Mouse (Mus musculus): ENCODE results near the gene Reep3. TPM values are rescaled to one million over a fixed set of nuclear protein-coding genes. Genes with fewer than 3 reads are reported as not detected.
A peak's percentile ranks its signal among the peaks of the same experiment; 100 is the strongest.
"Not testable (repeated sequence)": the region's sequence is repeated elsewhere in the genome, so short reads cannot be mapped to it uniquely, and the experiment has no call there.

The Reep3 gene
- total RNA-seq, 2 experiments from 2014 or later = 22.8 to 24.2 TPM

- DNase-seq (ENCODE audit: extremely low spot score in 1 of 2, low spot score in 1 of 2) = no peak
Measured at GRCm38 (mm10) chr10:67024391-67024790, 72.4 kb downstream of the Reep3 start.

DNA sequence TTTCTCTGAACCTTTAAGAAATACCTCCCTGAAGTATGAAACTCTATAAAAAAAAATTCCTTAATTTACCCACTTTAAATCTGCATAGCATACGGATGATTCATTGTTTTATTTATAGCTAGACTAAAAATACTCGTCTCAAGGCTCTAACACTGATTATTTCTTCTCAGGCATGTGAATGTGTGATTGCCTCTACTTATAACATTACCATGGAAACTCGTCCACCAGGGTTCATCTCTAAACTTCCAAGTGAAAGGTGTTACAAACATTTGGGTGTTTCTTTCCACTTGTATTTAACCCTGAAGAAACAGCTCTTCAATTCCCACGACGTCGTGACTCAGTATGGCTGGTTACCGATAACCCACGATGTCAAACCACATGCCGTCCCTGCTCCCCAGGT lies 73.7 kb downstream of the Reep3 start:
- DNase-seq (ENCODE audit: extremely low spot score in 1 of 2, low spot score in 1 of 2) = no peak

DNA sequence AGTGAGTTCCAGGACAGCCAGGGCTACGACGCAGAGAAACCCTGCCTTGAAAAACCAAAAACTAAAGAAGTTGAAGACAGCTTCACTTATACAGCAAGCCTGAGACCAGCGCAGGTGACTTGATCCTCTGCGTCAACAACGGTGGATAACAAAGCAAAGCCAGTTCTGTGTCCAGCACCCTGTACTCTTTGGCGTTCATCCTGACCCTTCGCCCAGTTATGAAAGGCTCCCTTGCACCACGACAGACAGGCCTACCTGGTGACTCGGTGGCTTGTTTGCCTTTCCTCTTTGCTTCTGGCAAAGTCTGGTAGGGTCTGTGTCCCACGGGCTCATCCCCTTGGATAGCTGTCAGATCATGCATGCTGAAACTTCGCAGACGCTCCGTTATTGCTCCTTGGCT lies 75.3 kb downstream of the Reep3 start:
- DNase-seq (ENCODE audit: extremely low spot score in 1 of 2, low spot score in 1 of 2) = no peak

- no peak for DNase-seq (ENCODE audit: extremely low spot score in 1 of 2, low spot score in 1 of 2)
Measured at GRCm38 (mm10) chr10:67018875-67019274, 77.9 kb downstream of the Reep3 start.

DNA sequence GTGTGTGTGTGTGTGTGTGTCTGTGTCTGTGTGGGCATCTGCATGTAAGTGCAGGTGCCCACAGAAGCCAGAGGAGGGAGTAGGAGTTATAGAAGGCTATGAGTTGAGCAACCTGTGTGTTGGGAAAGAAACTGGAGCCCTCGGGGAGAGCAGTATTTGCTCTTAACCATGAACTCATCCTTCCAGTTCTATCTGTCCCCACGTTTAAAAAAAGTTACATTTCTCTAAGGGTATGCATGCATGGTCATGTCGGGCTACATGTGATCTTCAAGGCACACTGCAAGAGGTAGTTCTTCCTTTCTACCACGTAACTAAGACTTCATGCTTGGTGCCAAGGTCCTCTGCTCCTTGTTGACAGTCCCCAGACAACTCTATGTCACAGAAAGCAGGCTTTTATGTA lies 78.9 kb downstream of the Reep3 start:
- no peak for DNase-seq (ENCODE audit: extremely low spot score in 1 of 2, low spot score in 1 of 2)

DNA sequence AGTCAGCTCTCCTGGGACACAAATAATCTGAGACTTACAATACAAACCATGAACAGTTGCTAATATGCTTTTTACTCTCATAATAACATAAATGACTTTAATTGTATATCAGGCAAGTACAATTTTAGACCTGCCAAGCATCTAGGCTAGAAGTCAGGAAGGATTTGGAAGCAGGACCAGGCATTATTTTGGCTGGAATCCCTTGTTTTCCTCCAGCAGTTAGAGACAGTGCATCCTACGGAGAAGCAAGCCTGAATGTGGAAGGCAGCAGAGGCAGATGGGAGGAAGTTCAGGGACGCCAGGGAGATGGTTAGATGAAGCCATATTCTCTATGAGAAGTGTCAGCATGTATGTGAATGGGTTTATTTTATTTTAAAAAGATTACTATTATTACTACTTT lies 79.4 kb downstream of the Reep3 start:
- DNase-seq (ENCODE audit: extremely low spot score in 1 of 2, low spot score in 1 of 2) = no peak

- no peak for DNase-seq (ENCODE audit: extremely low spot score in 1 of 2, low spot score in 1 of 2)
Measured at GRCm38 (mm10) chr10:67016615-67017278, 80.0 kb downstream of the Reep3 start.

DNA sequence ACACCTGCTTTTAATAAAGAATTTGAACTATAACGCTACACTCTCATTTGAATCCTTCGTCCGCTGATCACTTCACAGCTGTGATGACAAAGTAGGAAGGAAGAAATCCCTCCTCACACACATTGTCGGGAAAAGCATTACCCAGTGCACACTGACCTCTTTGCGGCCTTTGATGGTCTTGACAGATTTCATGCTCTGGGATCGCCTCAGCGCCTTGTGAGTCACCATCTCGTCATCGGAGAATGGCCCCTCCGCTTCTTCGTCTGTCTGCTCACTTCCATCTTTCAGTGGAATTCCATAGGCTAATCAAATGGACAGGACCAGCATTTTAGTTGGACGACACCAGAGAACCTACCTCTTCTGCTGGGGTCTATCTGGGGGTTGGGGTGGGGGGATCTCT lies 82.0 kb downstream of the Reep3 start:
- DNase-seq (ENCODE audit: extremely low spot score in 1 of 2, low spot score in 1 of 2) = no peak

DNA sequence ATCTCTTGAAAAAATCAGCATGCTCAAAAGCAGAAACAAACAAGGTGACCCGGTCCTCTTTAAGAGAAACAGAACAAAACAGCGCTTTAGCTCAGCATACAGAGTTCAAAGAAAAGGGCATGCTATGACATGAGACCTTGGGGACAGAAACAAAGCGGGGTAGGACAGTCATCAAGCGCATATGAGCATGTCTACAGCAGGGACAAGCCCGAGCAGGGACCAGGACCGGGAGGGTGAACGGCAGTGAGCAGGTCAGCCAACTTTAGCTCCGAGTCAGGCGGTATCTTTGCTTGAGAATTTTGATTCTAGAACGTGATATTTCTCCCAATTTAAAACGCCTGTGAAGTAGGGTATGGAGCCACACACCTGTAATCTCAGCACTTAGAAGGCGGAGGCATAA lies 86.2 kb downstream of the Reep3 start:
- DNase-seq (ENCODE audit: extremely low spot score in 1 of 2, low spot score in 1 of 2) = no peak

DNA sequence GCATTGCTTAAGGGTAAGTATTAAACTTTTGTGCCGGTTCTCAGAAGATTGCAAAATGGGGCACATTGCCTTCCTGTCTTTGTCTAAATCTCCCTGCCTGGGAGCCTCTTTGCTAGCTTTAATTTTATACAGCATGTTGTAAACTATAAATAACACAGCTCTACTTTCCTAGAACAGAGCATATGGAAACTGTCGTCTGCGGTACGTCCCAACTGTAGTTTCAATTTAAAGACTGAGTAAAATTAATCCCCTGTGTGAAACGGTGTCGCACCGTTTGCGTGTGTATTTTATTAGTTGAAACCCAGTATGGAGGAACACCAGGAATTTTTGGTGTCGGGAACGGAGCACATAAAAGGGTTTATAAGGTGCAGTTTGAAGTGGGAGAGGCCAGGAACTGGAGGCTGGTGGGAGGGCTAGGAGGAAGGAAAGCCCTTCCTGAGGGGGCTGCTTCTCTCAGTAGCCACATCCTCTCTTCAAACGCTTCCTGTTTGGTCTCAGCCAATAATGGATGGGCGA lies 92.2 kb downstream of the Reep3 start:
- DNase-seq (ENCODE audit: extremely low spot score in 1 of 2, low spot score in 1 of 2) = no peak

DNA sequence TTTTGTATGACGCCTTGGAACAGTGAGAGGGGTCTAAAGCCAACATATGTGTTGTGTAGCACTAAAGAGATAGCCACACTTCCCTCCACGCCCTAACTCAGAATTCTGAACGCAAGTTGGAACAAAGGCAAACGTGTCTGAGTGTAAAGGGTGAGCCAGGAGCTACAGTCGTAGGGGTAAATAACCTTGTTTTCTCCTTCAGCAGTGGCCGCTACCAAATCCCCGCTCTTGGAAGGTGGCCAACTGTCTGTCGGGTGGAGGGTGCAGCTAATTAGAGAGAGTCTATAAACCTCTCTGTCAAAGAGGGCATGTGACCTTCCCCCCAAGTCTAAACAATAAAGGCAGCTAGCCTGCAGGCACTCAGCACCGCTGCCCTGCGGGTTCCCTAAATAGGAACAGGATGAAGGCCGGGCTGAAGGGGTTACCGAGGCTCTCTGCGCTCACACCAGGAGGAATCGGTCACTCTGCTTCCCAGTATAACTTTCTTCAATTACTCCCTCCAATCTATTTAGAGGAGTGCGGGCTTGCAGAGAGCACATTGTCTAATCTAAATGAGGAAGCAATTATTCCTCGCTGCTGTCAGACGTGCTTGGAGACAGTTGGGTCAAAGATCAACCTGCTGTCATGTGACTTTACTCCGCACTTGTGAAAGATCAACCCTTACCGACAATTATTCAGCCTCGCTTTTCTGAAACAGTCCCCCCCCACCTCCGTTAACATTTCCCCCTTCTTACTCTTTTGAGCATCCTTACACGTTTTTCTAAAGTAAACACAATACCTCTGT lies 92.8 kb downstream of the Reep3 start:
- peak; percentile 9 to 31 for DNase-seq (ENCODE audit: extremely low spot score in 1 of 2, low spot score in 1 of 2)

GRCm38 (mm10) chr10:67003009-67003742 lies 93.6 kb downstream of the Reep3 start:
- DNase-seq (ENCODE audit: extremely low spot score in 1 of 2, low spot score in 1 of 2) = peak in 1 of 2 experiments; percentile 15

- DNase-seq (ENCODE audit: extremely low spot score in 1 of 2, low spot score in 1 of 2) = peak in 1 of 2 experiments; percentile 11
Measured at GRCm38 (mm10) chr10:67002207-67003008, 94.3 kb downstream of the Reep3 start.

- DNase-seq (ENCODE audit: extremely low spot score in 1 of 2, low spot score in 1 of 2) = not testable (repeated sequence)
Measured at GRCm38 (mm10) chr10:67000958-67001615, 95.7 kb downstream of the Reep3 start.

- DNase-seq (ENCODE audit: extremely low spot score in 1 of 2, low spot score in 1 of 2) = no peak
Measured at GRCm38 (mm10) chr10:67000136-67000535, 96.6 kb downstream of the Reep3 start.

DNA sequence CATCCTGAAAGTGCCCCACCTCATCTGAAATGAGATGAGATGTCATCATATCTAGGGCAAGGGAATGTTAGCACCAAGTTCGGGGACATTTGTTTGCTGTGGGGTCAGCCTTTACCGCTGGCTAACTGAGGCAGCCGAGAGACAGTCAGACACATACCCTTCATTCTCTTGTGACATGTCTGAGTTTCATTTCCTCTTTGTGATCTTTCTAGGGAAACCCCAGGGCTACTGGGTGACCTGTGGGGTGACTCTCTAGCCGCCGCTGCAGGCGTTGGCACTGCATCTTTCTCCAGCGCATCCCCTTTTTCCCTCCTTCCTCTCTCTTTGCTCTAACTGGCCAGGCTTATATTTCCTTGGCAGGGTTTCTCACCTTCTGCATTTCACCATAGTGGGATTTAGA lies 98.0 kb downstream of the Reep3 start:
- DNase-seq (ENCODE audit: extremely low spot score in 1 of 2, low spot score in 1 of 2) = no peak

- DNase-seq (ENCODE audit: extremely low spot score in 1 of 2, low spot score in 1 of 2) = no peak
Measured at GRCm38 (mm10) chr10:66995181-66995580, 101.6 kb downstream of the Reep3 start.

- DNase-seq (ENCODE audit: extremely low spot score in 1 of 2, low spot score in 1 of 2) = no peak
Measured at GRCm38 (mm10) chr10:66994469-66994868, 102.3 kb downstream of the Reep3 start.

DNA sequence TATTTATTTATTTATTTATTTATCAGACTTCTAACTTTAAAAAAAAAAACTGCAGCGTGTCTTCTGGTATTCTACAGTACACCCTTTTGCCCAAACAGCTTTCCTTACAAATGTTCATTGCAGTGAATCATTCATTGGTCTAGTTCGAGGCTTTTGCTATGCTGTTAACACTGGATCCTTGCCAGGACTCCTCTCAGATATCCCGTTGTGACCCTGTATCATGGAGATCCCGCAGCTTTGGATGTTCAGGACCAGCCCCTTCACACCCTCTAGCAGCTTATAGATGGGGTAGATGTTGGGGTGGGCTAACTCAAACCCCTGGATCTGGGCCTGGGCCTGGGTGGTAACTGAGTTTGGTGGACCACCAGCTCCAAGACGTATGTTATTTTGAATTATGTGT lies 104.2 kb downstream of the Reep3 start:
- DNase-seq (ENCODE audit: extremely low spot score in 1 of 2, low spot score in 1 of 2) = no peak

DNA sequence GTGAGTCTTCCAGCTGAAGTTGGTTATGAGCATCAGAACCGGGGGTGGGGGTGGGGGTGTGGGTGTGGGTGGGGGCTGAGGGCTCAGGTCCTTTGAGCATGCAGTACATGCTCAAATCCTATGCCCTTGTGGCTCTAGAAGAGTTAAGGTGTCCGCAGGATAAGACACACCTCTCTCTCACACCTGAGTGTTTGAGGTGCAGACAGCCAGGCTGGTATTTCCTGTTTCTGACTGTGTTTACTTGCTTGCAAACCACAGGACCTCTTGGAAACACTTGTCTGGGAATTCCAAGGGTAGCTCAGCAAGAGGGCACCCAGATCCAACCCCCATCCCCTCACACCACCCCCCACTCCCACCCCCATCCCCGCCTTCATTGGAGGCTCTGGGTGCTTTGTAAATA lies 106.2 kb downstream of the Reep3 start:
- DNase-seq (ENCODE audit: extremely low spot score in 1 of 2, low spot score in 1 of 2) = no peak
